Mouse (Mus musculus) MEL (cell line): ENCODE data around the gene Gm10719. TPM values are rescaled to one million over a fixed set of nuclear protein-coding genes. Genes with fewer than 3 reads are reported as not detected.
"Not testable (repeated sequence)": the region's sequence is repeated elsewhere in the genome, so short reads cannot be mapped to it uniquely, and the experiment has no call there.

ENCODE experiments used
- DNase-seq: peaks from one replicate; pipeline ENCODE4 v3.0.0; 2011; ENCODE audit warnings: low read depth, low spot score
- H3K27ac ChIP-seq: 2 replicates; pipeline ENCODE4 v1.5.1; 2012; ENCODE audit warnings: low read depth, mild to moderate bottlenecking, control low read depth, low read length, moderate library complexity; ENCODE audit not compliant: control insufficient read depth
- H3K27me3 ChIP-seq, 2 experiments: fragments of 150-350 bp in 1 of 2; sonication (generic) in 1 of 2; 2 replicates each; pipeline ENCODE4 v1.6.1; 2012; ENCODE audit warnings: low read length in 2 of 2, mild to moderate bottlenecking in 2 of 2, improper control_type of control experiment in 1 of 2, moderate library complexity in 1 of 2; ENCODE audit not compliant: insufficient read depth in 2 of 2, control insufficient read depth in 1 of 2
- H3K36me3 ChIP-seq, 2 experiments: 2 replicates each; pipeline ENCODE4 v1.6.1; 2012 to 2014; ENCODE audit warnings: low read length in 2 of 2, improper control_type of control experiment in 1 of 2, inconsistent platforms in 1 of 2, mild to moderate bottlenecking in 1 of 2; ENCODE audit not compliant: insufficient read depth in 2 of 2, control insufficient read depth in 1 of 2
- H3K4me1 ChIP-seq, 2 experiments: fragments of 150-350 bp in 1 of 2; sonication (generic) in 1 of 2; 2 replicates each; pipeline ENCODE4 v1.6.1; 2012; ENCODE audit warnings: low read length in 2 of 2, improper control_type of control experiment in 1 of 2, mild to moderate bottlenecking in 1 of 2; ENCODE audit not compliant: insufficient read depth in 2 of 2, control insufficient read depth in 1 of 2
- H3K4me3 ChIP-seq, 2 experiments: fragments of 150-350 bp in 1 of 2; sonication (generic) in 1 of 2; 2 replicates each; pipeline ENCODE4 v1.5.1; 2012; ENCODE audit warnings: low read depth in 2 of 2, low read length in 2 of 2, mild to moderate bottlenecking in 2 of 2, moderate library complexity in 2 of 2, control low read depth in 1 of 2, improper control_type of control experiment in 1 of 2; ENCODE audit not compliant: control insufficient read depth in 1 of 2, insufficient read depth in 1 of 2
- H3K79me2 ChIP-seq: 2 replicates; pipeline ENCODE4 v1.6.1; 2012; ENCODE audit warnings: mild to moderate bottlenecking, low read length, moderate library complexity; ENCODE audit not compliant: control insufficient read depth, poor library complexity, insufficient read depth
- H3K9ac ChIP-seq: 2 replicates; pipeline ENCODE4 v1.6.1; 2012; ENCODE audit warnings: low read depth, mild to moderate bottlenecking, control low read depth, low read length, moderate library complexity; ENCODE audit not compliant: control insufficient read depth, poor library complexity, severe bottlenecking
- H3K9me3 ChIP-seq: fragments of 150-350 bp; sonication (generic); replicated peaks from 2 replicates; pipeline ENCODE4 v1.6.1; 2012; ENCODE audit warnings: mild to moderate bottlenecking, low read length, improper control_type of control experiment, moderate library complexity; ENCODE audit not compliant: insufficient read depth
- polyA plus RNA-seq, 2 experiments: library from polyadenylated mRNA; stranded (reverse) in 1 of 2; unstranded in 1 of 2; fragments of >175 nt in 1 of 2; fragments of >200 nt in 1 of 2; gene quantifications; 2 replicates each; pipeline versions ENCODE4 v1.2.1 to v1.2.4; 2012; ENCODE audit warnings: low replicate concordance in 2 of 2, low read depth in 1 of 2; ENCODE audit not compliant: insufficient read length in 2 of 2, insufficient read depth in 1 of 2, missing spikeins in 1 of 2
- total RNA-seq: library from RNA; depleted of rRNA; stranded (reverse); fragments of 300-350 nt; gene quantifications from 2 replicates; pipeline ENCODE4 v1.2.3, GENCODE M21; 2012

Gm10719 gene
- total and polyA plus RNA-seq, 3 experiments = 0.18 to 2.4 TPM; not detected in 1

- not testable (repeated sequence) for H3K9ac ChIP-seq, H3K27ac ChIP-seq, H3K36me3 ChIP-seq, H3K4me1 ChIP-seq, H3K79me2 ChIP-seq, H3K4me3 ChIP-seq, H3K9me3 ChIP-seq, H3K27me3 ChIP-seq, DNase-seq
Observed at GRCm38 (mm10) chr9:3019835-3020727, 2.9 kb downstream of the Gm10719 start.

- H3K4me1 ChIP-seq, H3K9me3 ChIP-seq, H3K36me3 ChIP-seq, H3K27me3 ChIP-seq, H3K27ac ChIP-seq, H3K79me2 ChIP-seq, H3K9ac ChIP-seq, H3K4me3 ChIP-seq: not testable (repeated sequence)
- peak; percentile 70 for DNase-seq
Observed at GRCm38 (mm10) chr9:3022316-3023008, 5.3 kb downstream of the Gm10719 start.

DNA sequence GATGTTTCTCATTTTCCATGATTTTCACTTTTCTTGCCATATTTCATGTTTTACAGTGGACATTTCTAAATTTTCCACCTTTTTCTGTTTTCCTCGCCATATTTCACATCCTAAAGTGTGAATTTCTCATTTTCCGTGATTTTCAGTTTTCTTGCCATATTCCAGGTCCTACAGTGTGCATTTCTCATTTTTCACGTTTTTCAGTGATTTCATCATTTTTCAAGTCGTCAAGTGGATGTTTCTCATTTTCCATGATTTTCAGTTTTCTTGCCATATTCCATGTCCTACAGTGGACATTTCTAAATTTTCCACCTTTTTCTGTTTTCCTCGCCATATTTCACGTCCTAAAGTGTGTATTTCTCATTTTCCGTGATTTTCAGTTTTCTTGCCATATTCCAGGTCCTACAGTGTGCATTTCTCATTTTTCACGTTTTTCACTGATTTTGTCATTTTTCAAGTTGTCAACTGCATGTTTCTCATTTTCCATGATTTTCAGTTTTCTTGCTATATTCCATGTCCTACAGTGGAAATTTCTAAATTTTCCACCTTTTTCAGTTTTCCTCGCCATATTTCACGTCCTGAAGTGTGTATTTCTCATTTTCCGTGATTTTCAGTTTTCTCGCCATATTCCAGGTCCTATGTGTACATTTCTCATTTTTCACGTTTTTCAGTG lies 6.2 kb downstream of the Gm10719 start, which contains the start of gene Gm10718:
Gm10718 (plus strand) TSS at position 236 of the 673 bp plus-strand sequence.
- not testable (repeated sequence) for H3K36me3 ChIP-seq

GRCm38 (mm10) chr9:3023985-3024648 lies 6.9 kb downstream of the Gm10719 start:
- DNase-seq, H3K9ac ChIP-seq, H3K36me3 ChIP-seq, H3K27ac ChIP-seq, H3K79me2 ChIP-seq, H3K9me3 ChIP-seq, H3K27me3 ChIP-seq, H3K4me3 ChIP-seq, H3K4me1 ChIP-seq: not testable (repeated sequence)

More for the DNA sequence above, 6.2 kb downstream of the Gm10719 start, which contains the start of gene Gm10718:
- DNase-seq, H3K79me2 ChIP-seq, H3K4me1 ChIP-seq, H3K4me3 ChIP-seq, H3K9ac ChIP-seq, H3K27me3 ChIP-seq, H3K9me3 ChIP-seq, H3K27ac ChIP-seq: not testable (repeated sequence)

- H3K9me3 ChIP-seq, H3K36me3 ChIP-seq, H3K27me3 ChIP-seq, H3K27ac ChIP-seq, H3K79me2 ChIP-seq, H3K4me3 ChIP-seq, H3K4me1 ChIP-seq, H3K9ac ChIP-seq, DNase-seq: not testable (repeated sequence)
Observed at GRCm38 (mm10) chr9:3024912-3025467, 7.8 kb downstream of the Gm10719 start, which contains the start of gene Gm10717. Gene Gm10717 (plus strand): TSS chr9:3025417.

- not testable (repeated sequence) for H3K27ac ChIP-seq, DNase-seq, H3K79me2 ChIP-seq, H3K4me1 ChIP-seq, H3K9ac ChIP-seq, H3K4me3 ChIP-seq, H3K36me3 ChIP-seq, H3K27me3 ChIP-seq, H3K9me3 ChIP-seq
Observed at GRCm38 (mm10) chr9:3025653-3026052, 8.4 kb downstream of the Gm10719 start.
